Mouse (Mus musculus): Measurements from ENCODE around the gene Rrp1b. TPM values are rescaled to one million over a fixed set of nuclear protein-coding genes. Genes with fewer than 3 reads are reported as not detected.

The Rrp1b gene
- polyA plus RNA-seq, 1 experiment from 2014 or later: 50.8 TPM

- no peak for ATAC-seq (ENCODE audit: insufficient read depth, low FRiP score, low read depth)
- H3K9me3 ChIP-seq: no peaks in the 10 kb centered on the region
- H3K27me3 ChIP-seq (replicated peaks): no peaks in the 10 kb centered on the region
- H3K4me2 ChIP-seq: no peak overlapping the region
- no peaks in the 10 kb centered on the region for H3K4me1 ChIP-seq
- H3K27ac ChIP-seq: no peak overlapping the region
- H3K36me3 ChIP-seq: no peaks in the 10 kb centered on the region
- 48% methylated on average over 3 of the region's 3 CpGs for WGBS
- no peak overlapping the region for H3K9ac ChIP-seq
- H3K4me3 ChIP-seq (replicated peaks): no peak overlapping the region
Measured at GRCm38 (mm10) chr17:32012254-32012653, 23.6 kb upstream of the Rrp1b start.

- no peaks in the 10 kb centered on the region for H3K9me3 ChIP-seq
- H3K27me3 ChIP-seq (replicated peaks): no peaks in the 10 kb centered on the region
- no peak; the same call in 1 of the 2 replicates for ATAC-seq (ENCODE audit: insufficient read depth, low FRiP score, low read depth)
- H3K4me3 ChIP-seq (replicated peaks): no peak overlapping the region
- no peak overlapping the region for H3K9ac ChIP-seq
- H3K36me3 ChIP-seq: no peaks in the 10 kb centered on the region
- H3K27ac ChIP-seq: no peak overlapping the region
- no peaks in the 10 kb centered on the region for H3K4me1 ChIP-seq
- H3K4me2 ChIP-seq: no peak overlapping the region
Measured at GRCm38 (mm10) chr17:32013659-32014058, 22.2 kb upstream of the Rrp1b start.

GRCm38 (mm10) chr17:32016481-32016880 is 19.4 kb upstream of the Rrp1b start:
- no peak overlapping the region for H3K4me2 ChIP-seq
- no peak overlapping the region for H3K27ac ChIP-seq
- no peaks in the 10 kb centered on the region for H3K27me3 ChIP-seq (replicated peaks)
- H3K36me3 ChIP-seq: no peaks in the 10 kb centered on the region
- no peaks in the 10 kb centered on the region for H3K4me1 ChIP-seq
- no peak overlapping the region for H3K4me3 ChIP-seq (replicated peaks)
- H3K9ac ChIP-seq: no peak overlapping the region
- H3K9me3 ChIP-seq: no peaks in the 10 kb centered on the region
- ATAC-seq (ENCODE audit: insufficient read depth, low FRiP score, low read depth): peak; percentile 56
- 70% methylated on average over 8 of the region's 8 CpGs for WGBS

GRCm38 (mm10) chr17:32018127-32018894 is 17.6 kb upstream of the Rrp1b start:
- Histone ChIP-seq H3K27ac (no peak overlapping the region), H3K36me3 (no peaks in the 10 kb centered on the region), H3K27me3 (replicated peaks) (no peaks in the 10 kb centered on the region), H3K9ac (no peak overlapping the region), H3K9me3 (no peaks in the 10 kb centered on the region), H3K4me2 (no peak overlapping the region), H3K4me3 (replicated peaks) (no peak overlapping the region), H3K4me1 (no peaks in the 10 kb centered on the region)
- 79% methylated on average over 5 of the region's 5 CpGs for WGBS
- ATAC-seq (ENCODE audit: insufficient read depth, low FRiP score, low read depth): no peak

- ATAC-seq (ENCODE audit: insufficient read depth, low FRiP score, low read depth): no peak
- Histone ChIP-seq H3K27me3 (replicated peaks) (no peaks in the 10 kb centered on the region), H3K36me3 (no peaks in the 10 kb centered on the region), H3K4me3 (replicated peaks) (no peak overlapping the region), H3K9me3 (no peaks in the 10 kb centered on the region), H3K27ac (no peak overlapping the region), H3K4me2 (no peak overlapping the region), H3K4me1 (no peaks in the 10 kb centered on the region), H3K9ac (no peak overlapping the region)
- WGBS: 76% methylated on average over 3 of the region's 3 CpGs
Measured at GRCm38 (mm10) chr17:32021981-32022380, 13.9 kb upstream of the Rrp1b start.

- H3K4me1 ChIP-seq: no peaks in the 10 kb centered on the region
- no peaks in the 10 kb centered on the region for H3K36me3 ChIP-seq
- no peak overlapping the region for H3K4me2 ChIP-seq
- H3K4me3 ChIP-seq (replicated peaks): no peak overlapping the region
- H3K27ac ChIP-seq: no peak overlapping the region
- no peak for ATAC-seq (ENCODE audit: insufficient read depth, low FRiP score, low read depth)
- no peaks in the 10 kb centered on the region for H3K9me3 ChIP-seq
- H3K27me3 ChIP-seq (replicated peaks): no peaks in the 10 kb centered on the region
- WGBS: 75% methylated on average over 6 of the region's 6 CpGs
- no peak overlapping the region for H3K9ac ChIP-seq
Measured at GRCm38 (mm10) chr17:32022551-32022950, 13.3 kb upstream of the Rrp1b start.

GRCm38 (mm10) chr17:32023088-32023487 is 12.8 kb upstream of the Rrp1b start:
- WGBS: 69% methylated on average over 8 of the region's 8 CpGs
- H3K27ac ChIP-seq: no peak overlapping the region
- H3K4me1 ChIP-seq: no peaks in the 10 kb centered on the region
- no peak overlapping the region for H3K9ac ChIP-seq
- H3K9me3 ChIP-seq: no peaks in the 10 kb centered on the region
- H3K36me3 ChIP-seq: no peaks in the 10 kb centered on the region
- no peak overlapping the region for H3K4me2 ChIP-seq
- no peak for ATAC-seq (ENCODE audit: insufficient read depth, low FRiP score, low read depth)
- no peaks in the 10 kb centered on the region for H3K27me3 ChIP-seq (replicated peaks)
- no peak overlapping the region for H3K4me3 ChIP-seq (replicated peaks)

GRCm38 (mm10) chr17:32024671-32025073 is 11.2 kb upstream of the Rrp1b start:
- Histone ChIP-seq H3K9me3 (no peaks in the 10 kb centered on the region), H3K4me2 (no peak overlapping the region), H3K27me3 (replicated peaks) (no peaks in the 10 kb centered on the region), H3K4me3 (replicated peaks) (no peak overlapping the region), H3K27ac (peak overlapping the region; percentile 14; the same call in 1 of the 2 replicates), H3K36me3 (no peaks in the 10 kb centered on the region), H3K9ac (no peak overlapping the region), H3K4me1 (no peaks in the 10 kb centered on the region)
- no peak for ATAC-seq (ENCODE audit: insufficient read depth, low FRiP score, low read depth)
- WGBS: 44% methylated on average over 5 of the region's 5 CpGs

- no peak overlapping the region for H3K4me2 ChIP-seq
- ATAC-seq (ENCODE audit: insufficient read depth, low FRiP score, low read depth): peak; percentile 71; the same call in 1 of the 2 replicates
- H3K9me3 ChIP-seq: no peaks in the 10 kb centered on the region
- H3K4me1 ChIP-seq: no peaks in the 10 kb centered on the region
- no peak overlapping the region for H3K27ac ChIP-seq
- H3K27me3 ChIP-seq (replicated peaks): no peaks in the 10 kb centered on the region
- H3K9ac ChIP-seq: no peak overlapping the region
- no peak overlapping the region for H3K4me3 ChIP-seq (replicated peaks)
- H3K36me3 ChIP-seq: no peaks in the 10 kb centered on the region
- 16% methylated on average over 2 of the region's 2 CpGs for WGBS
Measured at GRCm38 (mm10) chr17:32025386-32025785, 10.5 kb upstream of the Rrp1b start.

GRCm38 (mm10) chr17:32027666-32028065 is 8.2 kb upstream of the Rrp1b start:
- ATAC-seq (ENCODE audit: insufficient read depth, low FRiP score, low read depth): no peak
- H3K27ac ChIP-seq: no peak overlapping the region
- no peaks in the 10 kb centered on the region for H3K36me3 ChIP-seq

GRCm38 (mm10) chr17:32028301-32028700 is 7.6 kb upstream of the Rrp1b start:
- WGBS: 76% methylated on average over 3 of the region's 3 CpGs
- Histone ChIP-seq H3K27ac (no peak overlapping the region), H3K27me3 (replicated peaks) (no peaks in the 10 kb centered on the region), H3K9ac (no peak overlapping the region), H3K4me1 (no peaks in the 10 kb centered on the region), H3K4me3 (replicated peaks) (no peak overlapping the region), H3K9me3 (no peaks in the 10 kb centered on the region), H3K4me2 (no peak overlapping the region), H3K36me3 (no peaks in the 10 kb centered on the region)
- no peak for ATAC-seq (ENCODE audit: insufficient read depth, low FRiP score, low read depth)

More at GRCm38 (mm10) chr17:32027666-32028065, 8.2 kb upstream of the Rrp1b start:
- H3K4me3 ChIP-seq (replicated peaks): no peak overlapping the region
- H3K27me3 ChIP-seq (replicated peaks): no peaks in the 10 kb centered on the region
- H3K4me2 ChIP-seq: no peak overlapping the region
- no peak overlapping the region for H3K9ac ChIP-seq
- no peaks in the 10 kb centered on the region for H3K9me3 ChIP-seq
- no peaks in the 10 kb centered on the region for H3K4me1 ChIP-seq
- WGBS: 32% methylated on average over 3 of the region's 3 CpGs

GRCm38 (mm10) chr17:32031684-32032083 is 4.2 kb upstream of the Rrp1b start:
- no peak overlapping the region for H3K9ac ChIP-seq
- H3K4me2 ChIP-seq: no peak overlapping the region
- WGBS: 51% methylated on average over 7 of the region's 7 CpGs

More at GRCm38 (mm10) chr17:32031684-32032083, 4.2 kb upstream of the Rrp1b start:
- Histone ChIP-seq H3K4me1 (peaks cover 7% of the 10 kb centered on the region), H3K27ac (no peak overlapping the region), H3K4me3 (replicated peaks) (no peak overlapping the region), H3K36me3 (no peaks in the 10 kb centered on the region), H3K27me3 (replicated peaks) (no peaks in the 10 kb centered on the region), H3K9me3 (no peaks in the 10 kb centered on the region)
- no peak for ATAC-seq (ENCODE audit: insufficient read depth, low FRiP score, low read depth)
